Mouse (Mus musculus) B cell, adult 2 months (primary cell): ENCODE measurements around the gene Hoxb4.

Experiments
- DNase-seq, 2 experiments: peaks; one replicate each; pipeline ENCODE4 v3.0.0; 2022

The Hoxb4 gene

DNA sequence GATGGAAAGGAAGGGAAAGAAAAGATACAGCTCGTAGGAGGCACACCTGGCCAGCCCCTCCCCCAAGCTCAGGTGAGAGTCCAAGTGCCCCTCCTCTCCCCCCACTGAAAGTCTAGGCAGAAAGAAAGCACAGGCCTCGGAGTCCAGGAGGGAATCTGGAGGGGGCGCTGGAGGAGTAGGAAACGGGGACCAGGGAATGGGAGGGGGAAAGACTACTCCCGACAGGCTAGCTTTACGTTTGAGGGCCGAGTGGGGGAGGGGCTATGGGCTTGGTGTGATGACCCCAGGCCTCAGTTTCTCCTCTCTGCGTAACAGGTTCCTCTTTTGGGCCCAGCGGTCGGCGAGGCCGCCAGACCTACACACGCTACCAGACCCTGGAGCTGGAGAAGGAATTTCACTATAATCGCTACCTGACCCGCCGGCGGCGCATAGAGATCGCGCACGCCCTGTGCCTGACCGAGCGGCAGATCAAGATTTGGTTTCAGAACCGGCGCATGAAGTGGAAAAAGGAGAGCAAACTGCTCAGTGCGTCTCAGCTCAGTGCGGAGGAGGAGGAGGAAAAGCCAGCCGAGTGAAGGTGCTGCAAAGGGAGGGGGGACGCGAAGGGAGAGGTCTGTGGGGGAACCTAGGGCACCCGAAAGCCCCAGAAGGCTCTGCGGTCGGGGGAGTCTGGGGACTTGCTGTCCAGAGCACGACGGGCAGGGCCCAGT, 17.6 kb upstream of the Hoxb4 start:
- no peak for DNase-seq

- DNase-seq = no peak
These were observed 17.0 kb upstream of the Hoxb4 start for GRCm38 (mm10) chr11:96301064-96301431.

GRCm38 (mm10) chr11:96301837-96302236, 16.2 kb upstream of the Hoxb4 start:
- DNase-seq = no peak

- DNase-seq = no peak
These were observed 15.5 kb upstream of the Hoxb4 start for GRCm38 (mm10) chr11:96302381-96303150.

GRCm38 (mm10) chr11:96303151-96304099, 14.6 kb upstream of the Hoxb4 start, which contains the start of gene Hoxb5:
Hoxb5 (plus strand) TSS chr11:96303336.
- peak; percentile 77 to 78 for DNase-seq

GRCm38 (mm10) chr11:96304381-96305195, 13.5 kb upstream of the Hoxb4 start:
- no peak for DNase-seq

DNA sequence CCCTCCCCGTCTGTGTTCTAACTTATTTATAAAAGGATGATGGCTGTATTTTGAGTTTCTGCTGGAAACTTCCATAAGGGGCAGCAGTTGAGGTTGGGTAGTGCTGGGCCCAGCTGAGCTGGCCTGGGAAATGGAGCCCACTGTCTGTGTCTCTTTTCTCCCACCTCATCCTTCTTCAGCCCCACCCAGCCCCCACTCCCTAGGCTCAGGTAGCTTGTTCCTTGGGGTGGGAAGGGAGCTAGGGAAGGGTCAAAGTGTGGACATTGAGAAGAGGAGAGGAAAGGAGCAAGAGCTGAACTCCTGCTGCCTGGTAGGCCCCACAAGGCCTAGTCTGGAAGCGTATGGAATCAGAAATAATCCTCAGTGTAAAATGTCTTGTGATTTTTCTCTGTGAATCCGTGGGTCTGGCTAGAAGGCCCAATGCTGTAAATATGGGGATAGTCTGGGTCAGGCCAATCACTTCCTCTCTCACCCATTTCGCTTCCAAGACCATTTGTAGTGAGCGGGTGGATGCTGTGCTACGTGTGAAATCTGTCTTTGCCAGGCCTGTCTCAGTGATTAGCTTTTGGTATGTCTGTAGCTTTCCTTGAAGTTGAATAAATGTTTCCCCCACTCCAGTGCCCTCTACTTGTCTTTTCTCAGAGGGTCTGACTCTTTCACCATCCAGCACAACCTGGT, 12.4 kb upstream of the Hoxb4 start:
- DNase-seq = no peak

DNA sequence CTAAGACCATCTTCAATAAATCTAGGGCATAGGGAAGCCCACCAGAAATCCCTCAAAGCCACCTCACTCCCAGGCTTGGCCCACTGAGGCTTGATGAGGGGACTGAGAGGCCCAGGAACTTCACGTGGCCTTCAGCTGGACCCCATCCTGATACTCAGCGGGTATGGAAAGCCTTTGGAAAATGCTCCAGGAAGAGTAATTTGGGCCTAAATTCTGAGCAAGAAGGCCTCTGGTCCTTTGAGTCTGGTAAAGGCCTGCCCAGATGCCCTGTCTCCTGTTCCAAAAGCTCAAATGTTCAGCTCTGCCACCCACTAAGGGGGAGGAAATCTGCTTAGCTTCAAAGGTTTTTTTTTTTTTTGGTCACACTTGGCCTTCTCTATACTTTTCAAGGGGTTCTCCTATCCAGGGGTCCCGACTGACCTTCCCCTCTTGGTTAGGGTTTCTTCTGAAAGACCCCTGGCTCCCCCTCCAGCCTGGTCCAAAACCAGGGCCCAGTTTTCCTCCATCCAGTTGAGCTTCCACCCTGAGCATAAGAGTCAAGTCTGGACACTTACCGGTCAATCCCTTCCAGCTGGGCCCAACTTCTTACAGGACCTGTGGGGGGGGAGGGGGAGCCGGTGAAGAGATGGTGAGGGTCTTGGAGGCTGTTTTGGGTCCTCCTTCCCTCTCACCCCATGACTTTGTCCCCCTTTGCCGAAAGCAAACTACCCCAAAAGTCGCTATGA, 11.7 kb upstream of the Hoxb4 start:
- DNase-seq = no peak

DNA sequence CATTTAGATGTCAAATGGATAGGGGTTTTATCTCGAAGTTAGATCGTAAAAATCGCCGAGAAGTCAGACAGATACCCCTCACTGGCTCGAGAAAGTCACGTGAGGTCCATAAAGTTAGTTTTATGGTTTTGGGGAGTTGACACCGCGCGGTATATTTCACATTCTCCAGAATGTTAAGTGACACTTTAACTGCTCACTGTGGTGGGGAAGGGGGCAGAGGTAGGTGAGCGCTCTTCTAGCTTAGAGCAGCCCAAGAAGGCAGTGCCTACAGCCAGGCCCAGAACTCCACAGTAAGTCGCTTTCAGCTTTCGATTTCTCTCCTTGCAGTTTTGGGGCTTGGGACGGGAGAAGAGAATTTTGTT, 11.2 kb upstream of the Hoxb4 start:
- DNase-seq = no peak

DNA sequence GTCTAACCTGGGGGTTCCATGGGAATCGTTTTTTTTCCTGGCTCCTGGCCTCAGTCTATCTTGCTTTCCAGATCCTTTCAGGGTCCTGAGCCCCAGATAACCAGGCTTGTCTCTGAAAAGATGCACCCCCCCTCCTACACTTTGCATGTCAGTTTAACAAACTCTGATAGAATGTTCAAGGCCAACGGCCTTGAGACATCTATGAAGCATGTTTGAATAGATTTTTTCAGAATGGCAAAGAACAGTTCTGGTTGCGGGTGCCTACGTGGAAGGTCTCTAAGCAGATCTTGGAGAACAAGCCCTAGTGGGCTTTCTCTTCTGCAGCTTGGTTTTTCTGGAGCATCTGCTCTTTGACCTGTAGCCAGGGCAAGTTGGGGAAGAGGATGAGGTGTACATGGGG, 9.3 kb upstream of the Hoxb4 start:
- no peak for DNase-seq

- no peak for DNase-seq
These were observed 8.8 kb upstream of the Hoxb4 start for GRCm38 (mm10) chr11:96309288-96309687.

DNA sequence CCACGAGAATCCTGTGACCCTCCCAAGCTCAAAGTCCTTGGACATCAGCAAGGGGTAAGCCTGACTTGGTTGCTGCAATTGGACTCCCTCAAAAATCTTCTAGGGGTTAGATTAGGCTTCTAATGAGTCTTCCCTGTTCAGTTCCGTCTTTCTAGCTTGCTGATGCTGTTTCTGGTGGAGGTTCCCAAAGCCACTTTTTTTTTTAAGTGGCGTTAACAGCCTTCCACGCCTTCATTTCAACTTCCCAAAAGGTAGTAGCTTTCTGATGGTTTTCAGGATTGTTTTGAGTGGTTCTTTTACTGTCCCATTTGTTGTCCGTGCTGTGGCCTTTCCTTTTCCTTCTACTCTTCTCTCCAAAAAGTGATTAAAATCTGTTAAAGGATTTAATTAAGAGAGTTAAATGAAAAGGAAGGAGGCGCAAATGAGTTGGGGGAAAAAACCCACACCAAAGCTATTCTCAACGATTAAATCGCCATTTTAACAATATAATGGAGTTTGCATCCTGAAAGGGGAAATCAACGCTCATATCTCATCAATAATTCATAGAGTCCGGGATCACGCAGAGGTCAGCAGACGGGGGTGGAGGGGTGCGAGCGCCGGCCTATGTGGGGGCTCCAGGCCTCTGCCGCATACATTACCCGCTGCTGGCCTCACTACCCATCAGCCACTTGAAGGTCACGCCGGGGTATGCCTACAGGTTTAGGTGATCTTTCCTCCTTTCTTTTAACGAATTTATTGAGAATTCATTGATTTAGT, 7.7 kb upstream of the Hoxb4 start:
- no peak for DNase-seq

DNA sequence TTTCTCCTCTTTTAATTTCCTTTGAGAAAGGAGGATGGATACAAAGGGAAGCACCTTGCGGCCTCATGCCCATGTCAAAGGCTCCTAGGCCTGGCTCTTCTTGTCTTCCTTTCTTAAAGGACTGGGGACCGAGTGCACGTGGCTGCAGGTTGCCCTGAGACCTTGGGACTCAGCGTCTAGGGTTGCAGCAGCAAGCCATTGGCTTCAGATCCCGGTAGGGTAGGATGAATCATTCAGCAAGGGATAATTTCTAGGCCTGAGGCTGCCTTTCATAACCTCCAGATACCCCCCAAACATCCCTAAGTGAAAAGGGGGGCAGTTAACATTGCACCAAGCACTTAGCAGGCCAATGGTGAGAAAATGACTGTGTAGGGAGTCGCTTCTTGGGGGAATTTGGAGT, 7.0 kb upstream of the Hoxb4 start:
- no peak for DNase-seq

- DNase-seq = peak; percentile 60 to 63
These were observed 6.3 kb upstream of the Hoxb4 start for GRCm38 (mm10) chr11:96311520-96312417.

DNA sequence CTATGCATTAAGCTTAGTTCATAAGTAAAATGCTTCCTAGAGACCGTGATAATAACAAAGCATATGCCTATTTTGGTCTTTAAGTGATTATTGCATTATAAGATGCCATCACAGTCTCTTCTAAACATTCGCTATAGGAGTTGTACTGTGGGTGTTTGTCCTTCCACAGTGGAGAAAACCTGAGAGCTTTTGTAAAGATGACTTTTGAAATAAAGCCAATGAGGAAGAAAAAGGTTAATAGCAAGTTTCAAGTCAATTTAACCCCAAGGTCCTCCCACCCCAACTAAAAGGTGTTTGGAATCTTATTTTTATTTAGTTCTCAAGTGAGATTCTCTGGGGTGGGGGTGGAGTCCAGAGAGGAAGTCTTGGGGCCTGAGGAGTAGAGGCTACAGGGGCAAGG, 4.9 kb upstream of the Hoxb4 start:
- DNase-seq = no peak

GRCm38 (mm10) chr11:96313806-96314428, 4.2 kb upstream of the Hoxb4 start:
- no peak for DNase-seq

- DNase-seq = peak; percentile 27 to 30
These were observed 3.3 kb upstream of the Hoxb4 start for GRCm38 (mm10) chr11:96314671-96315343.

DNA sequence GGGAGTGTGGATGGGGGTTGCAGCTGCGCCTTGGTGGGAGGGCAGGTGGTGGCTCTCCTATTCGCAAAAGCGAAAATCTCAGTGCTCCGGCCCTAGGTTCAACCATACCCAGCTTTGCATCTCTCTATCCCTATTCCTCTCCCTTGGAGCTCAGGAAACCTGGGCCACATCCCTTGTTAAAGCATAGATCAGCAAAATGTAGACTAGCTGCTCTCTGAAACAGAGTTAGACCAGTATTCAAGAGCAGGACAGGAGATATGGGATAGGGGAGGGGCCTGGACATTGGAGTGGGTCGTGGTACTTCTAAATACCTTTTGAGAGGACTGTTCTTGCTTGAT, 2.8 kb upstream of the Hoxb4 start:
- no peak for DNase-seq
